Mouse (Mus musculus): Measurements from ENCODE around the gene Tsga10ip.

DNA sequence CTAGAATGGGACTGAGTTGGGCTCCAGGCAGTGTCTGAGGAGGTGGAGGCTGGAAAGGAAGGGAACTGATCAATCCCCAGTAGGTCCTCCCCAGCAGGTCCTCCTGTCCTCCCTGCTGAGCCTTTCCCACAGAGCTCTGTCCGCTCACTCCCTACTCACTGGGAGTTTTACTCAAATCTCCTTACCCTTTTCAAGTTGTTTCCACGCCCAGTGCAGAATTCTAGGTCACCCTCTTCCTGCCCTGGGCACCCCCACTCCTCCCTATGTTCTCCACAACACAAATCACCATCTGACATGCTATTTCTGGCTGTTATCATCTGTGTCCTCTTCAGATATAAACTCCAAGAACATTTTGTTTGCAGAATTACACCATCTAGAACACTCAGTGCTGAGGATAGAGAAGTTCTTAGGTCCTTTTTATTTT, 12.2 kb upstream of the Tsga10ip start:
- no peak for TF ChIP-seq POLR2A (IDR thresholded peaks at IDR 0.05; ENCODE audit: insufficient read length, low read depth)
- no peak for TF ChIP-seq E2F4 (IDR thresholded peaks at IDR 0.05; ENCODE audit: insufficient read depth)
- no peak for TF ChIP-seq MAX (IDR thresholded peaks at IDR 0.05; ENCODE audit: low read depth)
- no peak for TF ChIP-seq TCF12 (IDR thresholded peaks at IDR 0.05; ENCODE audit: insufficient read depth, poor library complexity, severe bottlenecking)
- TF ChIP-seq MYOD1 (IDR thresholded peaks at IDR 0.05; ENCODE audit: control insufficient read depth in 1 of 3, insufficient read length in 2 of 3, low read depth in 2 of 3): no peak
- no peak for TF ChIP-seq REST (IDR thresholded peaks at IDR 0.05; ENCODE audit: insufficient read depth, insufficient read length)
- no peak for TF ChIP-seq USF1 (IDR thresholded peaks at IDR 0.05; ENCODE audit: low read depth)
- no peak for TF ChIP-seq MYOG (IDR thresholded peaks at IDR 0.05; ENCODE audit: control insufficient read depth in 1 of 3, insufficient read depth in 1 of 3, insufficient read length in 2 of 3, low read depth in 2 of 3)
- no peak for TF ChIP-seq POLR2AphosphoS2 (IDR thresholded peaks at IDR 0.05; ENCODE audit: insufficient read length, low read depth)
- no peak for TF ChIP-seq CEBPB (IDR thresholded peaks at IDR 0.05; ENCODE audit: insufficient read depth, poor library complexity, severe bottlenecking)
